Mouse (Mus musculus): Measurements from ENCODE around the gene Gm5157.
"Not testable (repeated sequence)": the region's sequence is repeated elsewhere in the genome, so short reads cannot be mapped to it uniquely, and the experiment has no call there.

The Gm5157 gene

DNA sequence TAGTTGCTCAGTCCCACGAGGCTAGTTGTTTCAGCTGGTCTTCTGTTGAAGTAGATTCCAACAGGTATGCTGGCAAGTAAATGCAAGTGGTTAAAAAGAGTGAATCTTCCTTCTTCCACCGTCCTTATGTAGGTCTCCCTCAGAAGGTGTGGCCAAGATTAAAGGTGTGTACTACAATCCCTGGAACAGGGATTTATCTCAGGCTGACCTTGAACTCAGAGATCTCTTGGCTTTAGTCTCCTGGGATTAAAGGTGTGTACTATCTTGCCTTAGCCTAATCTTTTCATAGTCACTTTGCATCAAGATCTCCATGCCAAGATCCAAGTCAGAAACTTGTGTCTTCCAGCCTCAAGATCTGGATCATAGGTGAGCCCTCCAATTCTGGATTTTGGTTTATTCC is at the start of gene Gm5157:
Gene Gm5157, minus strand, starts transcription at position 101 of the 400 bp plus-strand sequence.
- DNase-seq (ENCODE audit: extremely low read depth, low read depth, low spot score) = not testable (repeated sequence)

DNA sequence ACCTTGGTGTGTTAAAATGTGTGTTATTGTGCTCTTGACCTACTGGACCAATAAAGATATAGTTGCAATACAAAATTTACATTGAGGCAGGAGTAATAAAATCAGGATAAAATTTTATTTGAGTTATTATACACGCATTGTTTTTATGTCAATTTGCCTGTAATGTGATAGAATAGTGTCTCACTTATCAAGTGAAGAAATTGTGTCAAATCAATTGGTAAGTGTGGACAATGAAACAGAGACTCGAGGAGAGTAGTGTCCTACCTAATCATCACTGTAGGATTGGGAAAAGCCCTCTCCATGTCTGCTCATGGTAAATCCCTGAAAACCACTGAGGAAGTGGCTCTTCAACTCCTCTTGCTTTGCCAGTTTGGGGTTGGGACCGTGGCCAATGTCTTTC is 28.3 kb downstream of the Gm5157 start, which contains the start of gene Vmn1r123:
Gene Vmn1r123, plus strand, starts transcription at position 301 of the 400 bp plus-strand sequence.
- not testable (repeated sequence) for DNase-seq (ENCODE audit: extremely low read depth, low read depth, low spot score)

All from fat pad, adult 2 months (tissue).